Mouse (Mus musculus) inflammation-experienced regulatory T-cells, adult 6 months (primary cell): ENCODE results near the gene Mrpl16. TPM values are rescaled to one million over a fixed set of nuclear protein-coding genes. Genes with fewer than 3 reads are reported as not detected.

ENCODE experiments used
- ATAC-seq: one replicate; pipeline ENCODE4 v1.8.0; 2017
- polyA plus RNA-seq, 3 experiments: library from polyadenylated mRNA; unstranded; fragments of 100-300 nt; shearing (Covaris generic); gene quantifications; one replicate each; pipeline ENCODE4 v1.2.1; 2017

The Mrpl16 gene
- polyA plus RNA-seq: 10 to 100 TPM; 34.9 to 46.7 (median 44.9) TPM

- ATAC-seq: peak; percentile 79
These were observed at the start of gene Mrpl16 for GRCm38 (mm10) chr19:11770205-11770892. TSS of gene Mrpl16 (plus strand) at chr19:11770391.

GRCm38 (mm10) chr19:11723870-11724269 lies 46.3 kb upstream of the Mrpl16 start:
- no peak for ATAC-seq

- no peak for ATAC-seq
These were observed 45.9 kb upstream of the Mrpl16 start for GRCm38 (mm10) chr19:11724275-11724674.

GRCm38 (mm10) chr19:11725915-11726314 lies 44.3 kb upstream of the Mrpl16 start:
- ATAC-seq: no peak

GRCm38 (mm10) chr19:11727304-11727703 lies 42.9 kb upstream of the Mrpl16 start:
- ATAC-seq: no peak

GRCm38 (mm10) chr19:11730278-11730677 lies 39.9 kb upstream of the Mrpl16 start:
- ATAC-seq: no peak

GRCm38 (mm10) chr19:11736455-11736854 lies 33.7 kb upstream of the Mrpl16 start:
- ATAC-seq: no peak

GRCm38 (mm10) chr19:11745680-11746079 lies 24.5 kb upstream of the Mrpl16 start:
- no peak for ATAC-seq

- no peak for ATAC-seq
These were observed 22.9 kb upstream of the Mrpl16 start, which contains the start of gene Gif for GRCm38 (mm10) chr19:11747298-11747697. TSS of gene Gif (plus strand) at chr19:11747554.

GRCm38 (mm10) chr19:11765059-11765458 lies 5.1 kb upstream of the Mrpl16 start:
- ATAC-seq: no peak

- ATAC-seq: no peak
These were observed 3.8 kb upstream of the Mrpl16 start for GRCm38 (mm10) chr19:11766413-11766812.

- peak; percentile 62 for ATAC-seq
These were observed 2.0 kb upstream of the Mrpl16 start for GRCm38 (mm10) chr19:11768163-11768562.

- ATAC-seq: no peak
These were observed 802 bp upstream of the Mrpl16 start for GRCm38 (mm10) chr19:11769257-11769920.

- no peak for ATAC-seq
These were observed 7.1 kb downstream of the Mrpl16 start for GRCm38 (mm10) chr19:11777191-11777865.

GRCm38 (mm10) chr19:11785409-11786154 lies 15.4 kb downstream of the Mrpl16 start:
- no peak for ATAC-seq

- ATAC-seq: no peak
These were observed 17.6 kb downstream of the Mrpl16 start for GRCm38 (mm10) chr19:11787826-11788225.

GRCm38 (mm10) chr19:11788876-11789275 lies 18.7 kb downstream of the Mrpl16 start:
- no peak for ATAC-seq

GRCm38 (mm10) chr19:11791825-11792224 lies 21.6 kb downstream of the Mrpl16 start:
- no peak for ATAC-seq

- no peak for ATAC-seq
These were observed 23.7 kb downstream of the Mrpl16 start for GRCm38 (mm10) chr19:11793741-11794359.

GRCm38 (mm10) chr19:11794447-11794846 lies 24.3 kb downstream of the Mrpl16 start:
- no peak for ATAC-seq

GRCm38 (mm10) chr19:11800531-11801315 lies 30.5 kb downstream of the Mrpl16 start:
- ATAC-seq: no peak

GRCm38 (mm10) chr19:11804423-11804822 lies 34.2 kb downstream of the Mrpl16 start:
- ATAC-seq: no peak
